Mouse (Mus musculus) myocyte (in vitro differentiated cells): Measurements from ENCODE around the gene Ptpn7.

ENCODE experiments used
- CEBPB ChIP-seq: IDR thresholded peaks from 2 replicates; pipeline ENCODE4 v1.6.1; 2011; ENCODE audit warnings: mild to moderate bottlenecking, moderate library complexity; ENCODE audit not compliant: poor library complexity, insufficient read depth, severe bottlenecking
- MAX ChIP-seq: IDR thresholded peaks from one replicate; pipeline ENCODE4 v1.6.1; 2011; ENCODE audit warnings: low read depth, mild to moderate bottlenecking, control low read depth
- POLR2A ChIP-seq: IDR thresholded peaks from one replicate; pipeline ENCODE4 v1.6.1; 2011; ENCODE audit warnings: low read depth, mild to moderate bottlenecking, control low read depth, moderate library complexity; ENCODE audit not compliant: insufficient read length
- REST ChIP-seq: IDR thresholded peaks from one replicate; pipeline ENCODE4 v1.6.1; 2011; ENCODE audit warnings: mild to moderate bottlenecking, control low read depth, moderate library complexity; ENCODE audit not compliant: insufficient read depth, insufficient read length
- TCF3 ChIP-seq: IDR thresholded peaks from one replicate; pipeline ENCODE4 v1.6.1; 2011; ENCODE audit warnings: low read depth, control low read depth; ENCODE audit not compliant: insufficient read length

DNA sequence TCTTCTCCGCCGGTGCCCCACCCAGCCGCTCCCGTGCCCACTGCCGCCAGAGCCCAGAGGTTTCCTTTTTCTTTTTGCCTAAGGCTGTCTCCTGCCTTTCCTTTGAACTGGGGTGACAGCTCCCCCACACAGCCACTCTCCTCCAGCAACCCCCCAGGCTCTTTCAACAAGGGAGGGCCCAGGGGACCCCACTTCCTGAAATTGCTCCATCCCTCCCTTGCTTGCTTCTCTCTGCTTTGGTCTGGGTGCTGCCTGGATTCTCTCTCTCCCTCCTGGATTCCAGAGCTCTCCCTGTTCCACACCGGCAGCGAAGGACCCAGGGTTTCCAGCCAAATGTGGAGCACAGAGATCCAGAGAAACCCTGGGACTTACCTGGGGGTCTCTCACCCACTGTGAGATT lies 32.1 kb upstream of the Ptpn7 start:
- TF ChIP-seq TCF3 (no peak), POLR2A (no peak), REST (no peak), CEBPB (no peak), MAX (no peak)
